In the genomic region with DNA sequence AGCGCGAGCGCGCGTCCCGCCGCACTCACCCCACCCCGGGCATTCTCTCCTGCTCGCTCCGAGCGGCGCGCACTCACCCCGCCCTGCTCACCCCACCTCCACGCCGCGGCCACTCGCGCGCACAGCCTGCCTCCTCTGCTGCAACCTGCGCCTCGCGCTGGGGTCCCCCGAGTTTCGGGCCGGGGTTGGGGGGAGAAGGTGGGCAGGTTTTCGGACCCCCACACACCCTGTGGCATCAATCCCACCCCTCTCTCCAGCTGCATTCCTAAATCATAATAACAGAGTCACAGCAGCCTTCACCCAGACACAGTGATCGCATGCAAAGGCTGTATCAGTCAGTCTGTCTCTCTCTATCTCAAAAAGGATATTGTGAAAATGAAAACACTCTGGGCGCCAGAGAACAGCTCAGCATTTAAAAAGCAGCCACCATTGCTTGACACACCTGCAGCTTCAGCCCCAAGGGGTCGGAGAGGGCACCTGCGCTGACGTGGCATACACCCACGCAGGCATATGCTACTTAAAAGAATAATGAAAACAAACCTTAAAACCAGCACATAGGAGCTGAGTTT, we compare ENCODE assay signal across 8 mouse cellular contexts. TPM values are rescaled to one million over a fixed set of nuclear protein-coding genes. Genes with fewer than 3 reads are reported as not detected.
A peak's percentile ranks its signal among the peaks of the same experiment; 100 is the strongest.
DNase-seq lines count a peak whose midpoint lies in the region; ATAC-seq and TF ChIP-seq lines count a peak whose summit lies in the region.

TSS of gene Atp9a (minus strand) at position 351 of the 569 bp plus-strand sequence.

- WGBS in forebrain, embryonic 12.5 days = 12% methylated on average over 19 of the region's 33 CpGs
- WGBS in heart, embryonic 14.5 days = 10% methylated on average over 26 of the region's 33 CpGs
- 9% methylated on average over 19 of the region's 33 CpGs for WGBS in kidney, postnatal 0 days

- H3K9ac ChIP-seq in forebrain, embryonic 12.5 days = peak within 1 kb of the TSS; percentile 85
- H3K9ac ChIP-seq in heart, embryonic 14.5 days (ENCODE audit: low read length) = peak within 1 kb of the TSS; percentile 84
- H3K9ac ChIP-seq in kidney, postnatal 0 days (ENCODE audit: low read depth, low read length) = peak within 1 kb of the TSS; percentile 86

- H3K4me1 ChIP-seq in forebrain, embryonic 12.5 days = 0 out of 2 replicates have a peak, but pooled peaks cover 5% of the 10 kb centered on the region
- H3K4me1 ChIP-seq in heart, embryonic 14.5 days (ENCODE audit: control insufficient read depth in 2 of 2, insufficient read depth in 2 of 2, low read length in 2 of 2) = peaks cover 3% of the 10 kb centered on the region in 2 experiments; a peak in 1 of 4 replicates
- no peaks in the 10 kb centered on the region for H3K4me1 ChIP-seq in kidney, postnatal 0 days (replicated peaks; ENCODE audit: insufficient read depth, low read length)

- peak within 1 kb of the TSS; percentile 86 for H3K4me3 ChIP-seq in forebrain, embryonic 12.5 days (replicated peaks)
- H3K4me3 ChIP-seq in heart, embryonic 14.5 days (ENCODE audit: control insufficient read depth in 1 of 2, insufficient read depth in 1 of 2, low read depth in 1 of 2, low read length in 2 of 2) = peak within 1 kb of the TSS; percentile 81 to 86
- peak within 1 kb of the TSS; percentile 81 for H3K4me3 ChIP-seq in kidney, postnatal 0 days (replicated peaks; ENCODE audit: low read depth, low read length)

- peak within 1 kb of the TSS; percentile 87 for H3K27ac ChIP-seq in forebrain, embryonic 12.5 days
- H3K27ac ChIP-seq in heart, embryonic 14.5 days (replicated peaks in 1 of 2; ENCODE audit: control insufficient read depth in 1 of 2, insufficient read depth in 1 of 2, low read depth in 2 of 2, low read length in 2 of 2) = peak within 1 kb of the TSS; percentile 50 to 65; a peak in 3 of 4 replicates
- peak within 1 kb of the TSS; percentile 79 for H3K27ac ChIP-seq in kidney, postnatal 0 days

- no peaks in the 10 kb centered on the region for H3K36me3 ChIP-seq in forebrain, embryonic 12.5 days (replicated peaks)
- no peaks in the 10 kb centered on the region for H3K36me3 ChIP-seq in heart, embryonic 14.5 days (ENCODE audit: control insufficient read depth, insufficient read depth, low read length)
- no peaks in the 10 kb centered on the region for H3K36me3 ChIP-seq in kidney, postnatal 0 days (ENCODE audit: insufficient read depth, low read length)

- TF ChIP-seq POLR2A in brain, embryonic 14.5 days (IDR thresholded peaks at IDR 0.05; ENCODE audit: borderline replicate concordance, extremely low read depth, insufficient read depth, insufficient read length, poor library complexity, severe bottlenecking) = 0 out of 2 replicates have a peak, but pooled peaks have one; percentile 60

- TF ChIP-seq CTCF in brain, embryonic 14.5 days (IDR thresholded peaks at IDR 0.05; ENCODE audit: borderline replicate concordance, extremely low read depth, insufficient read depth, insufficient read length) = no peak
- TF ChIP-seq CTCF in kidney, postnatal 0 days (IDR thresholded peaks at IDR 0.05; ENCODE audit: low read depth) = no peak

- ATAC-seq in forebrain, embryonic 12.5 days (ENCODE audit: low FRiP score) = peak; percentile 67
- peak; percentile 27; the same call in 1 of the 2 replicates for ATAC-seq in heart, embryonic 14.5 days (ENCODE audit: insufficient number of reproducible peaks, insufficient read depth, low FRiP score, low read depth)
- peak; percentile 44; the same call in 1 of the 2 replicates for ATAC-seq in kidney, postnatal 0 days (replicated peaks; ENCODE audit: low FRiP score, low read depth)

- no peaks in the 10 kb centered on the region for H3K27me3 ChIP-seq in forebrain, embryonic 12.5 days
- no peaks in the 10 kb centered on the region for H3K27me3 ChIP-seq in heart, embryonic 14.5 days (ENCODE audit: control insufficient read depth, insufficient read depth, low read length)
- H3K27me3 ChIP-seq in kidney, postnatal 0 days (ENCODE audit: insufficient read depth, low read length) = no peaks in the 10 kb centered on the region

- H3K9me3 ChIP-seq in forebrain, embryonic 12.5 days = no peaks in the 10 kb centered on the region
- peaks cover 4% of the 10 kb centered on the region; the same call in 1 of the 2 replicates for H3K9me3 ChIP-seq in heart, embryonic 14.5 days (ENCODE audit: control insufficient read depth, low read length)
- H3K9me3 ChIP-seq in kidney, postnatal 0 days (replicated peaks; ENCODE audit: low read length) = no peaks in the 10 kb centered on the region

- peak; percentile 79 for DNase-seq in CD4-positive, CD25-positive, alpha-beta regulatory T cell, adult 2 months (ENCODE audit: low read depth, low spot score)
- peak; percentile 77 for DNase-seq in brain, embryonic 14.5 days (ENCODE audit: low read depth)
- DNase-seq in kidney, postnatal 0 days (ENCODE audit: low spot score) = peak; percentile 49
- peak; percentile 25 for DNase-seq in liver
- peak; percentile 70 for DNase-seq in naive thymus-derived CD4-positive, alpha-beta T cell, adult 2 months (ENCODE audit: low read depth)
- peak; percentile 68 for DNase-seq in testis, postnatal 14 days (ENCODE audit: low spot score)

- peak within 1 kb of the TSS; percentile 73 for H3K4me2 ChIP-seq in forebrain, embryonic 12.5 days
- peak within 1 kb of the TSS; percentile 88 for H3K4me2 ChIP-seq in heart, embryonic 14.5 days (ENCODE audit: low read length)
- peak within 1 kb of the TSS; percentile 82 for H3K4me2 ChIP-seq in kidney, postnatal 0 days (ENCODE audit: low read length)

RNA-seq across cellular contexts. Expression of gene Atp9a, which starts in this region (rescaled TPM):
- 197 and 302 TPM in 2 replicates for polyA plus RNA-seq in brain, embryonic 14.5 days (2012; rRNA removed)
- 27.6 and 28.3 TPM in 2 replicates for polyA plus RNA-seq in forebrain, embryonic 12.5 days (2016; fragmentation: Nextera tagmentation; extraction: Ambion mirVana)
- 12.9 and 14.8 TPM in 2 replicates for polyA plus RNA-seq in heart, embryonic 14.5 days (2014; fragmentation: Nextera tagmentation; extraction: Ambion mirVana)
- 14.2 and 15.0 TPM in 2 replicates for polyA plus RNA-seq in kidney, postnatal 0 days (2015; fragmentation: Nextera tagmentation; extraction: Ambion mirVana)

Comparison
In these comparisons a context has a peak if more than half of its experiments do, and no peak if none do; other contexts are left out.
1. Peak in every context shown above with its lines: DNase-seq, ATAC-seq, H3K4me3 ChIP-seq and H3K27ac ChIP-seq.
2. DNase-seq: peak in every context shown above with its lines; median percentile 79 in CD4-positive, CD25-positive, alpha-beta regulatory T cell, adult 2 months; 77 in brain, embryonic 14.5 days; 70 in naive thymus-derived CD4-positive, alpha-beta T cell, adult 2 months; 68 in testis, postnatal 14 days; 49 in kidney, postnatal 0 days; 25 in liver.